Mouse (Mus musculus): ENCODE results near the gene Glyctk.

GRCm38 (mm10) chr9:106147851-106148431, 10.0 kb downstream of the Glyctk start:
- TF ChIP-seq MAFK (IDR thresholded peaks at IDR 0.05; ENCODE audit: insufficient read depth, low read depth, low read length) (no peak), ZNF384 (IDR thresholded peaks at IDR 0.05; ENCODE audit: low read depth, low read length) (no peak), ZC3H11A (IDR thresholded peaks at IDR 0.05; ENCODE audit: borderline replicate concordance, low read depth, low read length) (no peak), CHD2 (IDR thresholded peaks at IDR 0.05; ENCODE audit: low read depth, low read length) (no peak), HCFC1 (IDR thresholded peaks at IDR 0.05; ENCODE audit: borderline replicate concordance, insufficient read depth, low read length) (no peak)

Data from ES-E14 (cell line).